Mouse (Mus musculus): ENCODE measurements at regions not wholly inside any gene's neighbourhood (a gene's known extent, or its start where the extent isn't known, plus 50 kb on each side); places are given as distances from the start of the nearest gene placed in this dataset.
A peak's percentile ranks its signal among the peaks of the same experiment; 100 is the strongest.

DNA sequence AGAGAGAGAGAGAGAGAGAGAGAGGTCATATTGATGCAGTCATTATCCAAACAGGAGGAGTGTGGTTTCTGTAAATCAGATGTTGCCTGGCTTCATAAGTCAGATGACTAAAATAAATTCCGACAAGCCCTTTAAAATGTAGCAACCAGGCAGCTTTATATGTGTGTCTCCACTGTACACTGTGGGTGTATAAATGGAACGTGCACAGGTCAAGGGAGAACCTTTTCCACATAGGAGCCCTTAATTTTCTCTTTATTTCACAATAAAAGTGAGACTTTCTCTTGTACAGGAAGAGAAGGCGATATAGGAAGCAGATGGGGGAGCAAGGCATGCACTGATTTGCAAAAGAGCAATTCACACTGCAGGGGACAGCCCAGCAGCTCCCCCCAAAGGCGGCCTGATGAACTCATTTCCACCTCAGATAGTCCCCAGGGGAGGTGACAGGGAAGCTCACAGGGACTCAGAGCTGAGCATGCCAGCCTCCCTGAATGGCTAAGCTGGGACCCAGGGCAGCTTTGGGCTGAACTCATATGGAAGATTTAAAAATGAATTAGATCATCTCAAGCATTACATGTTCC is 410.7 kb upstream of the Intu start:
- H3K9me3 ChIP-seq (ENCODE audit: low read length): no peaks in the 10 kb centered on the region
- peaks cover 3% of the 10 kb centered on the region; the same call in 1 of the 2 replicates for H3K4me1 ChIP-seq (ENCODE audit: insufficient read depth)
- TF ChIP-seq CTCF (IDR thresholded peaks at IDR 0.05; ENCODE audit: low read depth): peak; percentile 81
- DNase-seq (peak; percentile 80), ATAC-seq (peak; percentile 94)
- no peaks in the 10 kb centered on the region for H3K36me3 ChIP-seq (ENCODE audit: insufficient read depth)
- WGBS: 12% methylated on average over 4 of the region's 4 CpGs
- H3K9ac ChIP-seq: no peak overlapping the region
- H3K4me3 ChIP-seq (ENCODE audit: low read depth, low read length): no peak overlapping the region
- H3K4me2 ChIP-seq (ENCODE audit: low read depth): no peak overlapping the region
- no peaks in the 10 kb centered on the region for H3K27me3 ChIP-seq (ENCODE audit: insufficient read depth, low read length)
- H3K27ac ChIP-seq (ENCODE audit: low read depth, low read length): no peak overlapping the region

DNA sequence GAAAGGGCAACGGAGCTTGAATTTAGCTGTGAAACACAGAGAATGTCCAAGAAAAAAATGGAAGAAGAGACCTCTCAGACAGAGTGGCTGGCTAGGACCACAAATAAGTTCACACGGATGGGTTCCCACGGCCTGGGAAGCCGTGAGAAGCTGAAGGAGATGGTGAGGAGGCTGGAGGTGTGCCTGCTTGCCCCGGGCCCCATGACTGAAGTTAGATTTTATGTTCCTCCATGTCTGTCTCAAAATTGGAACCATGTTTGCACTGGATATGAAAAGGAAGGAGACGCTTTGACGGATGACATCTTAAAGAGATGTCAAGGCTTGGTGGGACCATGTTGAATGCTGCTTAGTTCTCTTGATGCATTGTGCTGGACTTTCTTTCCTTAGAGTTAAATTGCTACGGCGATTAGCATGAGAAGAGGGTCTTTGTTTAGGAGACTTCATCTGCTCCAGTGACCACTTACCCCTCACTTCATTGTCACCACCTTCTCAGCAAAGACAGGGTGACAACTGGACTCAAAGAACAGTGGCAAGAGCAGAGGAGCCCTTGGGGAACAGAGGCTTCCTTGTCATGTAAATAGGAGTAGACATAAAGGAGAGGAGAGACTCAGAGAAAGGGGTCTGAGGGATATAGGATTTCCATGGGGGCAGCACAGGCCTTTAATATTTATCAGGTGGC is 407.4 kb upstream of the Intu start:
- DNase-seq: no peak
- TF ChIP-seq CTCF (IDR thresholded peaks at IDR 0.05; ENCODE audit: low read depth): no peak
- H3K27me3 ChIP-seq (ENCODE audit: insufficient read depth, low read length): no peaks in the 10 kb centered on the region
- no peak overlapping the region for H3K9ac ChIP-seq
- no peak overlapping the region for H3K27ac ChIP-seq (ENCODE audit: low read depth, low read length)
- WGBS: 46% methylated on average over 9 of the region's 9 CpGs
- no peaks in the 10 kb centered on the region for H3K9me3 ChIP-seq (ENCODE audit: low read length)
- H3K36me3 ChIP-seq (ENCODE audit: insufficient read depth): no peaks in the 10 kb centered on the region
- ATAC-seq: no peak
- peaks cover 3% of the 10 kb centered on the region; the same call in 1 of the 2 replicates for H3K4me1 ChIP-seq (ENCODE audit: insufficient read depth)
- H3K4me2 ChIP-seq (ENCODE audit: low read depth): no peak overlapping the region
- H3K4me3 ChIP-seq (ENCODE audit: low read depth, low read length): no peak overlapping the region

DNA sequence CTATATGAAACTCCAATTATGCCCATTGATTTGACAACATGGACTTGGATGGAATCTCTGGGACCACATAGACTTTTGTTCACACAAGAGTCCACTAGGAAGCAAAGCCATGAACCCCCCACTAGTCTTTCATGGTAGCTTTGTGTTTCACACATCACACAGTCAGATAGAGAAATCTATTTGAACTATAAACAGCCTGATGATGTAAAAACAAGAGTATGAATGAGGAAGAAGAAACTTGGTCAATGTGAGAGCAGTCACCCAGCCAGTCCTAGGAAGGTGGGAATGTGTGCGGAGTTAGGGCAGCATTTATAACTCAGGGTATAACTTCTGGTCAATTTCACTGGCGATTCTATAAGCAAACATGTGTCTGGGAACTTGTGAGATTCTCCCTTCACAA is 404.2 kb upstream of the Intu start:
- Histone ChIP-seq H3K36me3 (ENCODE audit: insufficient read depth) (no peaks in the 10 kb centered on the region), H3K27ac (ENCODE audit: low read depth, low read length) (no peak overlapping the region), H3K4me1 (ENCODE audit: insufficient read depth) (no peaks in the 10 kb centered on the region), H3K4me3 (ENCODE audit: low read depth, low read length) (no peak overlapping the region), H3K4me2 (ENCODE audit: low read depth) (no peak overlapping the region), H3K9ac (no peak overlapping the region), H3K9me3 (ENCODE audit: low read length) (no peaks in the 10 kb centered on the region), H3K27me3 (ENCODE audit: insufficient read depth, low read length) (no peaks in the 10 kb centered on the region)
- no peak for DNase-seq
- no peak for ATAC-seq
- TF ChIP-seq CTCF (IDR thresholded peaks at IDR 0.05; ENCODE audit: low read depth): no peak
- WGBS: 92% methylated on average over 2 of the region's 2 CpGs

DNA sequence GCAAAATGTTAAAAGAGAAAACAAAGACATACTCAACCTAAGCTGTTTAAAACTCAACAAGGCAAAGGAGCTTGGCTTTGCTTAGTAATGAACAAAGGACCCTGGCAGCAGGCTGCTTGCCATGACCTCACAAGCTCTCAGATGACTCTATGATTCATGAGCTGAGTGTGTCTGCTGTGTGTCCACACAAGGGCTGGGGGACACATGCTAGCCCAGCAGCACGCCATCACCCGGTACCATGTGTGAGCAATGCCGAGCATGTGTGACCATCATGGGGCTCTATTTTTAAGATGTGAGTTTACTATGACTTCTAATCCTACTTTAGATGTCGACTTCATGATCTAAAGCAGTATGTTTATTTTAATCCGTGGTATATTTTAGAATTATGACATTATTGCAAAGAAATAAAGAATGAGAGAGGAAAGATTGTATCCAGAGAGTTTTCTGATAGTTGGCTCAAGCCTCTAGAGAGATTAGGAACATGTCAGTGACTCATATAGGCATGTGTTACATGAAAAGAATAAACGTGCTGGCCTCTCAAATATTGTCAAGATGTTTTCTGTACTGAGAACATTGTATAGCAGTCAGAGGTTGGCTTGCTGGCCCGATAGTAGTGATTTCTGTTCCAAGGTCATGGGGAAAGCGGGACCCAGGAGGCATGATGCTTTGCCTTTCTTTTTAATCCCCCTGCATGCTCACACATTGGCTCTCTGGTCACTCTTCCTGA is 400.1 kb upstream of the Intu start:
- H3K27ac ChIP-seq (ENCODE audit: low read depth, low read length): no peak overlapping the region
- H3K9ac ChIP-seq: no peak overlapping the region
- WGBS: 89% methylated on average over 8 of the region's 8 CpGs
- no peaks in the 10 kb centered on the region for H3K27me3 ChIP-seq (ENCODE audit: insufficient read depth, low read length)
- DNase-seq: no peak
- H3K36me3 ChIP-seq (ENCODE audit: insufficient read depth): no peaks in the 10 kb centered on the region
- H3K9me3 ChIP-seq (ENCODE audit: low read length): no peaks in the 10 kb centered on the region
- TF ChIP-seq CTCF (IDR thresholded peaks at IDR 0.05; ENCODE audit: low read depth): no peak
- no peak overlapping the region for H3K4me2 ChIP-seq (ENCODE audit: low read depth)
- H3K4me3 ChIP-seq (ENCODE audit: low read depth, low read length): no peak overlapping the region
- ATAC-seq: no peak
- no peaks in the 10 kb centered on the region for H3K4me1 ChIP-seq (ENCODE audit: insufficient read depth)

DNA sequence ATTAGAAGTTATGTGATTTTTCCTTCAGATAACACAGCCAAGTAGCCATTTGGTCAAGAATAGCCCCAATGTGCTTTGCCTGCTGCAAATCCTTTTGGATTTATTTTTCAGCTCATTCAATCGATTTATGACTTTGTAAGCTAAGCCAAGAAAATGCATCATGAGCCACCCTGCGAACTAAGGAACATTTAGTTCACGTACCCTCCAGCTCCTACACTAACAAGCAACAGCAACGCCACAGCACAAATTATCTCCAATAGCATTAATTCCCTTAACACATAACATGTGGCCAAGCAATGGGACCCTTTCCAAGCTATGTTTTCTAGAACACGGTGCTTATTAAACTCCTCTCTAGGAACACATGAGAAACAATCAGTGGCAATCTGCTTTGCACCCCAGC is 392.4 kb upstream of the Intu start:
- ATAC-seq: no peak
- Histone ChIP-seq H3K27ac (ENCODE audit: low read depth, low read length) (no peak overlapping the region), H3K27me3 (ENCODE audit: insufficient read depth, low read length) (no peaks in the 10 kb centered on the region), H3K4me2 (ENCODE audit: low read depth) (no peak overlapping the region), H3K4me1 (ENCODE audit: insufficient read depth) (no peaks in the 10 kb centered on the region), H3K9me3 (ENCODE audit: low read length) (no peaks in the 10 kb centered on the region), H3K4me3 (ENCODE audit: low read depth, low read length) (no peak overlapping the region), H3K36me3 (ENCODE audit: insufficient read depth) (no peaks in the 10 kb centered on the region), H3K9ac (no peak overlapping the region)
- no peak for TF ChIP-seq CTCF (IDR thresholded peaks at IDR 0.05; ENCODE audit: low read depth)
- WGBS: 54% methylated on average over 5 of the region's 5 CpGs
- peak; percentile 8 for DNase-seq

DNA sequence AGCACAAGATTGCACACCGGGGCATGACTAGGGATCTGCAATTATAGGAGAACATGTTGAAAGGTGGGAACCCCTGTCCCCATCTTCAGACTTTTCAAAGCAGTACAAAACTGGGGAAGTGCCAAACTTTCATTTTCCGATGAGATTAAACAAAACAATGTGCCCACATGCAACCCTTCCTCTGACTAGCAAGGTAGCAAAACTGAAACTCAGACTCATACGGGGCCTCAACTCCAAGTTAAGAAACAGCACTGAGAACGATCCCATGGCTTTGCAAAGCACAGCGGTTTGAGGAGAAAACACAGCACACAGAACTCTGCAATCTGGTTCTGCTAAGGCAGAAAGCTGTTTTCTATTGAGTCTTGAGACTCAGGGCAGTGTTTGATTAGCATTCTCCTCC is 388.9 kb upstream of the Intu start:
- H3K36me3 ChIP-seq (ENCODE audit: insufficient read depth): no peaks in the 10 kb centered on the region
- DNase-seq (no peak), ATAC-seq (no peak)
- TF ChIP-seq CTCF (IDR thresholded peaks at IDR 0.05; ENCODE audit: low read depth): no peak
- no peak overlapping the region for H3K9ac ChIP-seq
- H3K4me1 ChIP-seq (ENCODE audit: insufficient read depth): no peaks in the 10 kb centered on the region
- H3K4me3 ChIP-seq (ENCODE audit: low read depth, low read length): no peak overlapping the region
- H3K9me3 ChIP-seq (ENCODE audit: low read length): no peaks in the 10 kb centered on the region
- H3K27ac ChIP-seq (ENCODE audit: low read depth, low read length): no peak overlapping the region
- WGBS: 89% methylated on average over 5 of the region's 5 CpGs
- H3K4me2 ChIP-seq (ENCODE audit: low read depth): no peak overlapping the region
- H3K27me3 ChIP-seq (ENCODE audit: insufficient read depth, low read length): no peaks in the 10 kb centered on the region

DNA sequence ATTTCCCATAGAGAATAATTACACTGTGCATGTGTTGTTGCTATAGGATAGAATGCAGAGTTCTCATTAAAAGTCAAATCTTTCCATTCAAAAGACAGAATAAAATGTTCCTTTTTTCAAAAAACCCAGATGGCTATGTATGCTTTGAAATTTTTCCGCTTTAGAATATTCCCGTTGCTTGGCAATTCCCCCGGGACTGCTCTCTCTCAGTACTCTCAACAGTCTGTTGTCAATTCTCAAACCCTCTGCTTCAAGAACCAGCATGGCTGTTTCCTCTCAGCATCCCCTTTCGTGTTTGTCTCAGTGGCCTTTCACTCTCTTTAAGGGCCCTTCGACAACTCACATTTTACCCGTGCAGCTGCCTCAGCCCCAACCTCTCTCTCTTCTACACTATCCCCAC is 372.5 kb upstream of the Intu start:
- TF ChIP-seq CTCF (IDR thresholded peaks at IDR 0.05; ENCODE audit: low read depth): no peak
- H3K9me3 ChIP-seq (ENCODE audit: low read length): no peaks in the 10 kb centered on the region
- no peaks in the 10 kb centered on the region for H3K4me1 ChIP-seq (ENCODE audit: insufficient read depth)
- no peaks in the 10 kb centered on the region for H3K36me3 ChIP-seq (ENCODE audit: insufficient read depth)
- H3K27me3 ChIP-seq (ENCODE audit: insufficient read depth, low read length): no peaks in the 10 kb centered on the region
- peak overlapping the region; percentile 66 for H3K27ac ChIP-seq (ENCODE audit: low read depth, low read length)
- DNase-seq (peak; percentile 81), ATAC-seq (peak; percentile 91)
- no peak overlapping the region for H3K9ac ChIP-seq
- H3K4me2 ChIP-seq (ENCODE audit: low read depth): no peak overlapping the region
- H3K4me3 ChIP-seq (ENCODE audit: low read depth, low read length): no peak overlapping the region
- 56% methylated on average over 6 of the region's 6 CpGs for WGBS

Data from forebrain, postnatal 0 days (tissue).